Mouse (Mus musculus) frontal cortex, postnatal 25 days (tissue): ENCODE data around the gene Olfr1137.

Source experiments
- DNase-seq, 2 experiments: peaks; one replicate each; pipeline ENCODE4 v3.0.0; 2022; ENCODE audit warnings: low spot score in 2 of 2

Gene Olfr1137

GRCm38 (mm10) chr2:87713079-87713478 is at the start of gene Olfr1137:
TSS of gene Olfr1137 (minus strand) at chr2:87713179.
- DNase-seq: no peak

GRCm38 (mm10) chr2:87753891-87754290 is 40.9 kb upstream of the Olfr1137 start, which contains the start of gene Olfr1141:
TSS of gene Olfr1141 (minus strand) at chr2:87753991.
- DNase-seq: no peak

GRCm38 (mm10) chr2:87743452-87743851 is 30.5 kb upstream of the Olfr1137 start, which contains the start of gene Olfr1140:
TSS of gene Olfr1140 (plus strand) at chr2:87743752.
- no peak for DNase-seq

DNA sequence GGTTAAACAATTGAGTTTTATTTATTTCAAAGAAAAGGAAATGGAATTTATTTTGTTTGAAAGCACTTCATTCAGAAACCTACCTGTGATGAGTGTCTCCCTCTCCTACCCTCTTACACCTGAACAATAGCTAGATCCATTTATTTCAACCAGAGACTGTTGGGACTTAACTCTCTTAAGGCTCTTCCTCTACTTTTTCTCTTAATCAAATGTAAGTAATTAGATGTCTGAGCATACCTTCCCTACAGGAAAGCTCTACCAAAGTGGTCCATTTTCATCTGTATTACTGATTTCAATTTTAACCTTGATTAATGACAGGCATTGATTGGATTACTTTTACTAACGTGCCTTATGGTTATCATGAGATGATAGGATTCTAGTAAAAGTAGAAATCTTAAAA is 26.9 kb upstream of the Olfr1137 start, which contains the start of gene Olfr1138:
Gene Olfr1138 (minus strand): TSS at position 101 of the 400 bp plus-strand sequence.
- no peak for DNase-seq

DNA sequence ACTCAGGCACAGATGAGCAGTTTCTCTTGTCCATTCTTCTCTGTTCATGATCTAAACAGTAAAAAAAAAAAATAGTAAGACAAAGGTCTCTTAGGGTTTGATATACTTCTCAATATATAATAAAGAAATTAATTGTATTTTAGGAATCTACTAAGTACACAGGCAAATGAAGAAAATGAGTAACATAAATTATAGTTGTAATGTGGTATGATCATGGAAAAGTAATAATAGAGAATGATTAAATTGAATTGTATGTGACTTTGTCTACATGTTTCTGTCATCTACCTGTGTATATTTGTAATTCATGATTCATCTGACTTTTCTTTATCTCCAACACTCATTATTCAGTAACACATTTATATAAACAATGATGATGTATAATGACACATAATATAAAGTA is 19.1 kb downstream of the Olfr1137 start, which contains the start of gene Olfr1136:
Gene Olfr1136 (minus strand): TSS at position 101 of the 400 bp plus-strand sequence.
- no peak for DNase-seq

DNA sequence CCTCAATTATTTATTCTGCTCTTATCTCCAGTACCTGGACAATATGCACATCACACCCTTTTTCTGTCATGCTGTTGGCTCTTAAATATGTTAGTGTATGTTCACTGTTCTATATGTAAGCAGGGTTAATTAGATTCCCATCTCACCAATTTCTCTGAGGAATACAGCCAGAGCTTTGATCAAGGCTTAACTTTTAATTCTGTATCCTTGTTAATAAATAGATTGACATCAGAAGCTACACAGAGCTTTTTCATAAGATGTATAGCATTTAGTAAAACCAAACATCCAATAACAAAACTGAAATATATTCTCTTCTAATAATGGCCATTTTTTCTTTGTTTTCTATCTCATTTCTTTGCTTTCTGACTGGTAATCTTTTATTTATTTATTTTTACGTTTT is 39.4 kb downstream of the Olfr1137 start, which contains the start of gene Olfr1135:
Gene Olfr1135 (minus strand): TSS at position 101 of the 400 bp plus-strand sequence.
- DNase-seq: no peak
